Mouse (Mus musculus) monocyte, adult 5-6 weeks (primary cell): ENCODE results near the gene Pcdh7. TPM values are rescaled to one million over a fixed set of nuclear protein-coding genes. Genes with fewer than 3 reads are reported as not detected.

Experiments used
- ATAC-seq: fragments of 153-309, 156-312 bp; replicated peaks from 2 replicates; pipeline ENCODE4 v1.8.0; 2017; ENCODE audit warnings: mild to moderate bottlenecking; ENCODE audit not compliant: low TSS enrichment, insufficient number of reproducible peaks, severe bottlenecking, poor library complexity, low FRiP score
- total RNA-seq: library from RNA; stranded (forward); fragments of 200-1000, 200-491, 200-594 nt; gene quantifications from 3 replicates; pipeline ENCODE4 v1.2.3, GENCODE M21; 2017

The Pcdh7 gene
- total RNA-seq, 1 experiment from 2014 or later: 0.19 TPM

DNA sequence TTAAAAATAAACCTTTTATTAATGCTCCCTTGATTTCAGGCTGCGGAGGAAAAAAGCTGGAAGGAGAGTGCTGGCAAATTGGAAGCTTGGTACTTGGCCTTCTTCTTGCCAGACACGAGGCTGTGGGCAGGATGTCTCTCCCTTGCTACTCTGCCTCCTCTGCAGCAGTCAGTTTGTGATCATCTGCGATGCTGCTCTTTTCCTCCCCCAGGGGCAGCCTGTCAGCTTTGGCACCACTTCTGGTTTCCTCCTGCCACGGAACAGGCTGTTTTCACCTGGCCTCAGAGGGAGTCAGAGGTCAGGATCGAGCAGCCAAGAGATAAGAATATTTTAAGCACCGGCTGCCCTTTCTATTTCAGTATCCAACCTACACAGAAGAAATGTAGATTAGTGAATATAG is 25.2 kb downstream of the Pcdh7 start:
- no peak for ATAC-seq

DNA sequence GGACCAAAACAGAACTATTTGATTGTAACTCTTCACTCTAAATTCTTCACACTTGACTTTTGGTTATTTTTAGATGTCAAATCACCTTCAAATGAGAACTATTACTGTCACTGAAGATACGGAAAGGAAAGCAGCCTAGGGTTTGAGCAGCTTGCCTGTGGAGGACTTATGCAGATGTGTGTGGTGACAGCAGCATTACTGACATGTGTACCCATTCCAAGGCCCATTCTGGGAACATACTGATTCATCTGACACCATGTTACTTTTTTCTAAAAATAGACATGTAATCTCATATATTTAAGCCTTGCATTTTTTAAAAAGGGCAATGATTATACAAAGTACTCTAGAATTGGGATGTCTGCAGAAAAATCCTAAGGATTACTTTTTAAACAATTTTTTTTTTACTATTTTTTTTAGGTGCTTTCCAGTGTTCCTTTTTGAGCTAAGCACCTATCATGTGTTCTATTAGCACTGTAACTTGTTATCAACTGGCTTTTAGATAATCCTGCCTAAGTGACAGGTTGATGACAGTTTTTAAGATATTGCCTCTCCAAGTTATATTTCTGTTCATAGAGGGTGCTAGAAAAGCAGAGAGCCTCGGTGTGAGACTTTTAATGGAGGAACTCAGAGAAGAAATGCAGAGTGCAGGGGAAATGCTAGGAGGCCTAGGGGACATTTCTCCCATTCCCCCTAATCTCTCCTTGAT is 26.3 kb downstream of the Pcdh7 start:
- ATAC-seq: no peak

DNA sequence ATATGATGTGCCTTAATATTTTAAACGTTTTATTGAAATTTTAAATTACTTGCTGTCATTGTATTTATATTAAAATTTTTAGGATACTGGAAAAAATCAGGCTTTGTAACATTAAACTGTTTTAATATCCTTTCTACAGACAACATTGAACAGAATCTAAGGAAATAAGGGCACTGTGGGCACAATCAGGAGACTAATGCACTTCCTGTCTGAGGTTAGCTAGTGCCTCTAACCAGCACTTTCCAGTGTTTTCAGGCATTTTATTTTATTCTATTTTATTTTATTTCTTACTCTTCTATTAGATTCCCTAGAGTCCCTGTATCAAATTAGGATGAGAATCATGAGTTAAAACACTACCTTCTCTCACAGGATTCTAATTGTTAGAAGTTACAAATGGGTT is 28.1 kb downstream of the Pcdh7 start:
- no peak for ATAC-seq

DNA sequence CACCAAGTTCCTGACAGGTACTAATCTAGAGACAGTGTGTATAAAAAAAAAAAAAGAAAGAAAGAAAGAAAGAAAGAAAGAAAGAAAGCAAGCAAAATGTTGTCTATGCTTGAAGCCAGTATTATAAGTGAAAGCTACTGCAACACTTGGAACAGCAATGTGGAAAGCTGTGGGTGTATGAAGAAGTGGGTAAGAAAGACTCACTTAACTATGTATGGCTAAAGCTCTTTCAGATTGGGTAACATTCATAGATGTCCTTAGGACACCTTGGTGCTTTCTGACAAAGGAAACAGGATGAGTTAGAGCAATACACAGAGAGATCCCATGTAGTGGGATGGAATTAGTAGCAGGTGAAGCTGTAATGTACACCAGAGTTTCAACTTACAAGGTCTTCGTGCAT is 32.6 kb downstream of the Pcdh7 start:
- no peak for ATAC-seq

DNA sequence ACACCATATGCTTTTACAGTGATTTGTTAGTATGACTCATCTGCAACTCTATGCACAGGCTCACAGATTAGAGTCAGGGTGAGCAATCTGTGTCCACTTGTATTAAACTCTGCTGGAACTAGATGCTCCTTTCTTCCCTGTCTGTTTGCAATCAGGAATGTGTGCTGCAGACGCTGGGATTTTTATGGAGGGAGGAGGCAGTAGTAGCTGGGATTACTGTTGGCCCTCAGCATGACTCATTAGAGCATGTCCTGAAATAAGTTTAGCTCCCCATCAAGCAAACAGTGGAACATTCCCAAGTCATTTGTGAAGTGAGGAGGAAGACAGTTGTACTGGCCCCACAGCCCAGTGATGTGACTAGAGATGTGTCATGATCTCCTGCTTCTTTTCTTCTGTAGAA is 38.0 kb downstream of the Pcdh7 start:
- ATAC-seq: no peak

DNA sequence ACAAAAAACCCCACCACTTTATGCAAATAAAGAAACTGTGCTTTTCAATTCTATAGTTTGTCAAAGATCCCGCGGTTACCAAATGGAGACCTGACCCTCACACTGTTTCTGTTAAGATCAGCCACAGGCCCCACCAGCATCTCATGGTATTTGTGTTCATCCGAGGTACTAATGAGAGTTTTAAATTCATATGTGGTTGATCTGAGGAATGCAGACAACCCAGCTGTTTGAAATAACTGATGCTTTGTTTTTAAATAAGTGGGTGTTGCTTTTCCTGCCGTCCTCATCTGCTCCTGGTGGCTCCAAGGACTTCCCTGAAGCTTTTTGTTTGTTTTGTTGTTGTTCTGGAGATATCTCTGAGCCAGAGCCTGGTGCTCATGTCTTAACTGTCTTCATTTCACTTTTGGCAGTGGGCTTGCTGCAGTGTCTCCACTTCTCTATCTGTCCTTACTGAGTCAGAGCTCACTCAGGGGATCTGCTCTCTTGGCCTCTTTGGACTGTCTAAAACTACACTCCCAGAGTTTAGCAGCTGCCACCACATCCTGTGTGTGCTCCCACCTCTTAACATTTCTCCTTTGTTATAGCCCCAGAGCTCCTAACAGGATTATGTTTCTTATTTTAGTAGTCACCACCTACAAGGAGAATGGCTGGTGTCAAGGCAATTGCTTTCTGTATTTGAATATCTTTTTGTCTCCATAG is 39.1 kb downstream of the Pcdh7 start:
- ATAC-seq: no peak

DNA sequence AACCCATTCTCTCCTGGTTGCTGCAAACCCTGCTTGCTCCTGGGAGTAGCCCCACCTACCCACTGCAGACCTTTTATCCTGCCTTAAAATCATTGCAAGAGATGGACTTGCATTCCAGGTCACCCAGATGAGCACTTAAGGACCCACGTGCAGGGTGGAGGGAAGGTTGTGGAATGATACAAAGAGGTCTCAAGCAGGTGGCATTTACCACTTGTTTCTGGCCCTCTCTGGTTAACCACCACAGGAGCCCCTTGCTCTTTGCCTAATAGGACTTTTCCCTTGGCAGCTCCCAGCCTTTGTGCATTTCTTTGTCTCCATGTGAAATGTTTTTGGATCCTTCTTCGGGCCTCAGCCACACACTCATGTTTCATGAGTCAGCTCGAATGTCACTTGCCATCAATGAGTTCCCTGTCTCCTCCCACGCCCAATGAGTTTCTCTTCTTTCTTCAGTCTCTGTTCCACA is 39.7 kb downstream of the Pcdh7 start:
- ATAC-seq: no peak

DNA sequence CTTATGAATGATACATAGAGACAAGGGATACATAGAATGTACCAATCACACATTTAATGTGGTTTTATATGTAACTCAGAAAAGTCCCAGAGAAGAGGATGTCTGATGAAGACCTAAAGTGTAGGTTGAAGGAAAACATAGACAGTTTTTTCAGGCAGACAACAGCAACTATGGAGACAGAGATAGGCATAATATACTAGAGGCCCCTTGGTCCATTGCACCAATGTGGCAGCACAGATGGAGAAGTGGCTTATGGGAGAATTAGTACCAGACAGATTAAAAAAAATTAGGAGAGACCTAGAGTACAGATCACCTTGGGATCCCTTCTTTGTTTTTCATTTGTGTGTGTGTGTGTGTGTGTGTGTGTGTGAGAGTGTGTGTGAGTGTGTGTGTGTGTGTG is 41.2 kb downstream of the Pcdh7 start:
- ATAC-seq: no peak

DNA sequence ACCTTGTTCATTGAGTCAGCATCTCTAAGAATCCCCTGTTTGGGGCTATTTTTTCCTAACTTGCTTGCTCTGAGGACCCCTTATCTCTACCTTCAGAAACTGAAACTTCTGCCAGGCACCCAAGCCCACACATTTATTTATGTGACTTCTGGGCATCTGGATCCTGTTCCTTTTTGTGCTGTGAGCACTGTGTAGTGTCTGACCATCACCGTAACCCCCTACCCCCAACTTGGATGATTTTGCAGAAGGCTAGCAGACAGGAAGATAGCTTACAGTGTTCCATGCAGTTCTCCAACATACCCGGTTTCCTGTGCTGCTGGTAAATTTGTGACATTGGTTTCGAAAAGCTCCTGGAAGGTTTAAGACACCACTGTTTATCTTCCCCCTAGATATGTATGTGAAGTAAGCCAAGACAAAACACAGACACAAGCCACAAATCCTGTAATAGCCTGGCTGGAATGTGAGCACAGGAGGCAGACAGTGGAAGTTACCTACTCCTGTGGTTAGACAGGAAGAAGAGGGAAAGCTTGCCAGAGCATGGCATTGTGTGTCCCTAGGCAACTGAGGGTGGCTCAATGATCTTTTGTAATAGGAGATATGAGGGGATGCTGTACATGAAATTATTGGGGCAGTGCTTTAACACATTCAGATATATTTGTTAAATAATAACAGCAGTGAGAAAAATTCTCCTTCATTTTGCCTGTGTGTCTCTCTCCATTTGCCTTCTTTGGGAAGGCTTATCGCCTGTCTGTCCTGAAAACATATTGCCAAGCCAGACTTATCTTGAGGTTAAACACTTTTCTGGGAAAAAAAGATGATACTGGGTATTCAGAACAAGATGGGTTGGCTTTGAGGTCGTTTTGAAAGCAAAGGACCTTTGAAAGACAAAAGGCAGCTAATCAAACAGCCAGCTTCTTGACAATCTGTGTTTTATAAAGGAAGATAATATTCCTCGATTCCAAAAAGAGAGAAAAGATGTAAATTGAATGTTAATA is 42.6 kb downstream of the Pcdh7 start:
- no peak for ATAC-seq

DNA sequence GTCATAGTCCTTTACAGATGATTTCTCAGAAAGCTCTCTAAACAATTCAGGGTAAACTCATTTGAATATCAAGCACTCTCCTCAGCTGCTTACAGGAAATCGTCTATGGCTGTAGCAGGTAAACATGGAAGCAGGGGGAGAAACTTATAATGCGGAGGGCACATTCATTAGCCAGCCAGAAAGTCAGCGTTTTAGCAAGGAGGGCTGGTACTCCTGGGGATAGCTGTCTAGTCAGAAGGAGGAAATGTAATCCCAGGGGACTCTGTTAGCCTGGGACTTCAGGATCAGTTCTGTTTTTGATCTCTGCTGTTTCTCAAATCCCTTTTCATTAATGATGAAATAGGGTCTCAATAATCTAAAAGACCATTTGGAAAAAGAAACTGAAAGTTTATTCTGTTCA is 47.6 kb downstream of the Pcdh7 start:
- ATAC-seq: no peak

DNA sequence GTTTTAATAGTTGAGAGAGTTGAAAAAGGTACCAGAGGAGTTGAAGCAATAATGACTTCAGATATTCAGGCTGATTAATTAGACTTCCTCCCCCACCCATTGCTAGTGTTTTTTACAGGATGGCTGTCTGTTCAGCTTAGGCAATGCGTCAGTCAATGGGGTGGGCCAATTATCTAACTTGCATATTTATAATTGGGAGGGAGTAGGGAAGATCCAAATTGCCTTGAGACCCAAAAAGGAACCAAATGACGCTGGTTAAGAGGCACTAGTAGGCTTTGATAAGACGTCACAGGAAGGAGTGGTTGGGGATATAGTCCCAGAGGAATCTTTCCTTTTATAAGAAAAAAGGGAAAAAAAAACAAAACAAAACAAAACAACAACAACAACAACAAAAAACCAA is 49.6 kb downstream of the Pcdh7 start:
- ATAC-seq: no peak

DNA sequence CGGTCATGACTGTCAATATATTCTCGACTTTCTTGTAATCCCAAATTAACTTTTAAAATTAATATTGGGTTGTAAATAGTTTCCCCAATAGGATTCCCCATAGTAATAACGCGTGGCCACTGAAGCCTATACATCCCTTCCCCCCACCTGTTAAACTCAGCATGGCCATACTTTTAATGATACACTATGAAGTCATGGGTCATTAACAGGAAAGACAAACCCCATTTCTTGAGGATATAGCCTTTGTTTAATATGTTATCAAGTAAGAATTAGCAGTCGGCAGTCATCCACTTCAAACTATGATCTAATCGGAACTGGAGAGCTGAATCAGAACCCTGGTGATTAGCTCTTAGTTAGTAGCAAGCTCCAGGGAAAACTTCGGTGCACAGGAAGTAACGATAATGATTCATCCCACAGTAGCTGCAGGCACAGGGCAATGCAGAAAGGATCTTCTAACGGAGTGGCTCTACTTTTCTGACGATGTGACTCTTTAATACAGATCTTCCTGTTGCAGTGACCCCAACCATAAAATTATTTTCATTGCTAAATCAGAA is 50.8 kb downstream of the Pcdh7 start:
- no peak for ATAC-seq

DNA sequence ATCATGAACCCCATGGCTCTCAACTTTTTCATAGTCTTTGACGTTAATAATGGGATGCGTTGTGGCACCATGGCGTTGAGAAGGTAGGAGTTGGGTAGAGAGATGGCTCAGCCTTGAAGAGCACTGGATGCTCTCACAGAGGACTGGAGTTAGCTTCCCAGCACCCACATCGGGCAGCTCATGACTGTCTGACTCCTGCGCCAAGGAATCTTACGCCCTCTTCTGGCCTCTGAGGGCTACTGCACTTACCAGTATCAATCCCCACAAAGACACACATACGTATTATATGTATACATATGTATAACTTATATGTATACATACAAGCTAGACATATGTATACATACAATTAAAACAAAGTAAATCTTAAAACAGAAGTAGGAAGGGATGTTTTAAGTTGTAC is 51.9 kb downstream of the Pcdh7 start:
- no peak for ATAC-seq

DNA sequence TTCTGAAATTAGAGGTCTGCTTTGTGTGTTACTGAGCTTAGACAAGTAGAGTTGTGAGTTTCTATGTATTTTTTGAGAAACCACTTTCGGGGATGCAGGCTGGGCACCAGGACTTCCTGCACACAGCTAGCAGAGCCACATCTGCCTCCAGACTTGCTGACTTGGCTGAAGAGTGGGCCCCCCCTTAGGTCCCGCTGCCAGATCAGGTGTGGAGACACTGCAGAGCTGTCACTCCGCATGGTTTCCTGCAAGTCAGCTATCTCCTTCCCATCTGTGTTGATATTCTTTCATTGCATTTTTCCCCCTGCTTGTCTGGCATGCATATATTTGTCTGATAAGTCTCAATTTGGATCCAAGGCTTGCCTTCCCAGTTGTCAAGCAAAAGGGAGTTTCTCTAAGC is 52.6 kb downstream of the Pcdh7 start:
- no peak for ATAC-seq

DNA sequence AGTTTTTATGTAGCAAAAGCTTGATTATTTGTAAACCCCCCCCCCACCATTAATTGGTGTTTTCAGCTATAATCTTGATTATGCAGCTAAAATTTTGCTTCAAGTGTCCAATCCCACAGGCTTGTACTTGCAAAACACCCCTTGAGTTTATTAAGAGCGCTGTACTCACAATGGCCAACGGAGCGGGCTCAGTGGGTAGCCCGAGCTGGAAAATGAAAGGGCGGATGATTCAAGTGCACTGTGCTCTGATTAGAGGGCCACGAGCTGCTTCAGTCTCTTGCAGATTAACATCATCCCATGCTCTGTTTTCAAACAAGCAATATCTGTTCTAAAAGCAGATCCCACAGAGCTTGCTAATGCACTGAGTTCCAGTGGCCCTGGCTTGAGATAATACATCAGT is 53.4 kb downstream of the Pcdh7 start:
- no peak for ATAC-seq

DNA sequence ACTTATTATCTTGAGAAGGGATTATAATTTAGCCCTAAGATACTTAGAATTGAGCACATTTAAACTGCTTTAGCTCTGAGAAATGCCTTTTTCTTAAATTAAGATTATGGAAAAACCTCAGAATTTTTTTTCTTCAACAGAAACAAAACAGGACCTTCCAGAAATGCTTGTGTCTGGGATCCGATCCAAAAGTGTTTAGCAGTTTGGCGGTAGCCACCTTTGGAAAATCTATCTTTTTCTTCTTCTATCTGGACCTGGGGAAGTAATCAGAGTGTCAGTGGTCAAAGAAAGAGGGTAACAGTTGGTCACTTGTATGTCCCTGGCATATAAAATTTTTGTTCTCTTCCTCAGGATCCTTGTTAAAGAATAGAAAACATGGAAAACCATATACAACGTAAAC is 54.9 kb downstream of the Pcdh7 start:
- ATAC-seq: no peak

DNA sequence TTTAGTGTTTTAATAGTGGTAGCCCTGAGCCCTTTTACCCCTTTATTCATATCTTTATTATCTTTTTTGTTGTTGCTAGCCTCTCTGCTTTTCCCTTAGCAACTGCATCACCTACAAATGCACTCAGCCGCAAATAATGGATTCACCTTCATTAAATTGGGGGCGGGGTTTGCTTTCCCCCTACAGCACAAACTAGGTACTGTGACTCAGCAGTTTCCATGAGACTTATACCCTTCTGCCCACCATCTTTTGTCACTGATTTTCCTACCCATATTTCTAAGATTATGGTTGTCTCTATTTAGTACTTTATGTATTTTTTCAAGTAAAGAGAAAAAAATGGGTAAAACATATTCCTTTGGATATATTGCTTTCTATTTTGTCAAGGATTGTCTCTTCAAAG is 56.7 kb downstream of the Pcdh7 start:
- no peak for ATAC-seq

DNA sequence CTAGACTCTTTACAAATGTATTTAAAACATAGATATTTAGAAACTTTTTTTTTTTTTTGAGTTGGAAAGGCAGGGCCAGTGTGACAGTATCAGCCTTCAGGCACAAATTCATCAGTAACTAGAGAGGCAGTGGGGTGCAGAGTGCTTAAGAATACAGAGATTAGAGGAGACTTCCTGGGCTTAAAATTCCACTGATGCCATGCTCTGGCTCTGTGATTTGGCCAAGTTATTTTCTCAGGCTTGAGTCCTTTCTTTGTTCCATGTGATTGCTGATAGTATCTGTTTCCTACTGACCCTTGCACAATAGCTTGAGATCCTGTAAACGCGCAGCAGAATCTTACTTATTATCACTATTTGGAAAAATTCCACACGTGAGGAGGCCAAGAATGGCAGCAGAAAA is 60.3 kb downstream of the Pcdh7 start:
- no peak for ATAC-seq

DNA sequence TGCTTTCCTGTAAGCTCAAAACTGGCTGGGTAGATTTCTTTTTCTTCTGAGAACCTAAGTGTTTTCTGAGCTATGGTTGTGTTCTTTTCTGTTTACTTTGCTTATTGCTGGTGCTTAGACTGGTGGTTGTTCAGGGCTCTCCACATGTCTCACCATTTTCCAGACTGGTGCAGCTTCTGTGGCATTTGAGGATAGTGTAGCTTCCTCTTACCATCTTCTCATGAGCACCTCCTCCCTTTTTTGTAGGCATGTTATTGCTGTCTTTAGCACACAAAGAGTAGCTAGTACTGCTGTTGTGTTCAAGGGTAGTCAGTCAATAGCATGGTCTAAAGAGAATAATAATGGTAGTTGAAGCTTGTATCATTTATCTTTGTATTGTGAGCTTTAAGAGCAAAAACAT is 62.2 kb downstream of the Pcdh7 start:
- no peak for ATAC-seq
